Mouse (Mus musculus): ENCODE measurements around the gene Mcat. TPM values are rescaled to one million over a fixed set of nuclear protein-coding genes. Genes with fewer than 3 reads are reported as not detected.
A peak's percentile ranks its signal among the peaks of the same experiment; 100 is the strongest.

Gene Mcat
- total and polyA plus RNA-seq, 3 experiments, result 28.4 to 41.6 (median 41.2) TPM

GRCm38 (mm10) chr15:83562626-83563270 lies 839 bp downstream of the Mcat start:
- TF ChIP-seq GABPA (IDR thresholded peaks at IDR 0.05; ENCODE audit: insufficient replicate concordance, low read depth, low read length) (no peak), TBP (conservative IDR thresholded peaks at IDR 0.05; ENCODE audit: low read depth, low read length) (peak; percentile 31; the same call in 1 of the 2 replicates), HCFC1 (IDR thresholded peaks at IDR 0.05; ENCODE audit: low read depth, low read length) (no peak), EP300 (IDR thresholded peaks at IDR 0.05; ENCODE audit: low read length) (no peak), TCF12 (IDR thresholded peaks at IDR 0.05; ENCODE audit: low read depth, low read length) (no peak), ELF1 (IDR thresholded peaks at IDR 0.05; ENCODE audit: low read depth, low read length) (0 out of 2 replicates have a peak, but pooled peaks have one; percentile 30), POLR2A (IDR thresholded peaks at IDR 0.05; ENCODE audit: low read depth, low read length) (peak; percentile 57), NELFE (IDR thresholded peaks at IDR 0.05; ENCODE audit: low read depth, low read length) (no peak), SMC3 (IDR thresholded peaks at IDR 0.05; ENCODE audit: low read depth, low read length) (no peak), SIN3A (IDR thresholded peaks at IDR 0.05; ENCODE audit: low read length) (0 out of 2 replicates have a peak, but pooled peaks have one; percentile 20), ZMIZ1 (IDR thresholded peaks at IDR 0.05; ENCODE audit: low read depth, low read length) (no peak), CHD1 (IDR thresholded peaks at IDR 0.05; ENCODE audit: low read depth, low read length) (no peak)
- in situ Hi-C loops (cut with MboI; ENCODE audit: low pct_ligation_motif_present, low pct_unique_long_range_greater_than_20kb, low sequenced_read_pairs) (no loop called here), dilution Hi-C loops (cut with MboI; ENCODE audit: extremely low pct_ligation_motif_present, extremely low pct_unique_long_range_greater_than_20kb, low sequenced_read_pairs) (no loop called here)
- H3K27ac ChIP-seq (ENCODE audit: insufficient read depth, low read depth), result peak overlapping the region; percentile 47
- peak overlapping the region; percentile 93 for H3K4me2 ChIP-seq (ENCODE audit: insufficient read depth, low read depth, poor library complexity, severe bottlenecking)
- no peaks in the 10 kb centered on the region for H3K79me2 ChIP-seq (replicated peaks; ENCODE audit: control insufficient read depth, extremely low read depth, insufficient read depth, poor library complexity, severe bottlenecking)
- peak overlapping the region; percentile 62 to 79 (median 78) for H3K4me3 ChIP-seq (replicated peaks in 1 of 3; ENCODE audit: low read depth in 2 of 3, low read length in 2 of 3, poor library complexity in 1 of 3)
- H3K9me3 ChIP-seq (replicated peaks; ENCODE audit: low read length), result no peaks in the 10 kb centered on the region
- H3K4me1 ChIP-seq (ENCODE audit: control insufficient read depth in 1 of 2, insufficient read depth in 2 of 2), result peaks cover 5 to 35% of the 10 kb centered on the region in 2 experiments
- no peaks in the 10 kb centered on the region for H3K36me3 ChIP-seq (replicated peaks in 1 of 2; ENCODE audit: control insufficient read depth in 1 of 2, insufficient read depth in 1 of 2, low read length in 1 of 2)
- no peaks in the 10 kb centered on the region for H3K27me3 ChIP-seq (replicated peaks)
- peak; percentile 78 for DNase-seq (ENCODE audit: extremely low read depth)
- H3K9ac ChIP-seq (ENCODE audit: insufficient read depth, low read depth), result peak overlapping the region; percentile 75

GRCm38 (mm10) chr15:83560941-83561477 lies 2.6 kb downstream of the Mcat start:
- H3K4me1 ChIP-seq (ENCODE audit: control insufficient read depth in 1 of 2, insufficient read depth in 2 of 2), result peaks cover 5 to 40% of the 10 kb centered on the region in 2 experiments
- no peak overlapping the region for H3K9ac ChIP-seq (ENCODE audit: insufficient read depth, low read depth)
- TF ChIP-seq MYC (IDR thresholded peaks at IDR 0.05; ENCODE audit: low read depth, low read length) (no peak), ZMIZ1 (IDR thresholded peaks at IDR 0.05; ENCODE audit: low read depth, low read length) (no peak), MAFK (IDR thresholded peaks at IDR 0.05; ENCODE audit: insufficient replicate concordance, low read length) (no peak), GABPA (IDR thresholded peaks at IDR 0.05; ENCODE audit: insufficient replicate concordance, low read depth, low read length) (no peak), HCFC1 (IDR thresholded peaks at IDR 0.05; ENCODE audit: low read depth, low read length) (0 out of 2 replicates have a peak, but pooled peaks have one; percentile 19), MEF2A (IDR thresholded peaks at IDR 0.05; ENCODE audit: borderline replicate concordance, low read depth, low read length) (no peak), USF2 (conservative IDR thresholded peaks at IDR 0.05; ENCODE audit: low read depth, low read length) (no peak), JUN (IDR thresholded peaks at IDR 0.05; ENCODE audit: insufficient read depth, low read depth, low read length) (no peak), ZC3H11A (IDR thresholded peaks at IDR 0.05; ENCODE audit: low read depth, low read length) (no peak), IRF4 (IDR thresholded peaks at IDR 0.05; ENCODE audit: low read depth, low read length) (peak; percentile 84), CHD2 (IDR thresholded peaks at IDR 0.05; ENCODE audit: low read length) (peak; percentile 69), ELF1 (IDR thresholded peaks at IDR 0.05; ENCODE audit: low read depth, low read length) (peak; percentile 38; the same call in 1 of the 2 replicates), EP300 (IDR thresholded peaks at IDR 0.05; ENCODE audit: low read length) (peak; percentile 61), ZNF384 (IDR thresholded peaks at IDR 0.05; ENCODE audit: low read depth, low read length) (peak; percentile 93), BHLHE40 (IDR thresholded peaks at IDR 0.05; ENCODE audit: low read depth, low read length) (no peak), ETS1 (conservative IDR thresholded peaks at IDR 0.05; ENCODE audit: low read depth, low read length) (0 out of 2 replicates have a peak, but pooled peaks have one; percentile 5), TBP (conservative IDR thresholded peaks at IDR 0.05; ENCODE audit: low read depth, low read length) (no peak)
- H3K27ac ChIP-seq (ENCODE audit: insufficient read depth, low read depth), result no peak overlapping the region
- peak; percentile 41 for DNase-seq (ENCODE audit: extremely low read depth)
- in situ Hi-C loops (cut with MboI; ENCODE audit: low pct_ligation_motif_present, low pct_unique_long_range_greater_than_20kb, low sequenced_read_pairs), result no loop called here
- H3K4me2 ChIP-seq (ENCODE audit: insufficient read depth, low read depth, poor library complexity, severe bottlenecking), result no peak overlapping the region; the same call in 1 of the 2 replicates
- H3K4me3 ChIP-seq (replicated peaks in 1 of 3; ENCODE audit: low read depth in 2 of 3, low read length in 2 of 3, poor library complexity in 1 of 3), result no peak overlapping the region
- no peaks in the 10 kb centered on the region for H3K27me3 ChIP-seq (replicated peaks)
- no peaks in the 10 kb centered on the region for H3K79me2 ChIP-seq (replicated peaks; ENCODE audit: control insufficient read depth, extremely low read depth, insufficient read depth, poor library complexity, severe bottlenecking)
- H3K9me3 ChIP-seq (replicated peaks; ENCODE audit: low read length), result no peaks in the 10 kb centered on the region
- dilution Hi-C loops (cut with MboI; ENCODE audit: extremely low pct_ligation_motif_present, extremely low pct_unique_long_range_greater_than_20kb, low sequenced_read_pairs), result no loop called here
- no peaks in the 10 kb centered on the region for H3K36me3 ChIP-seq (replicated peaks in 1 of 2; ENCODE audit: control insufficient read depth in 1 of 2, insufficient read depth in 1 of 2, low read length in 1 of 2)
